Mouse (Mus musculus) limb, embryonic 10.5 days (tissue): ENCODE data around the gene Ccnl1. TPM values are rescaled to one million over a fixed set of nuclear protein-coding genes. Genes with fewer than 3 reads are reported as not detected.

ENCODE experiments used
- DNase-seq: peaks from one replicate; pipeline ENCODE4 v3.0.0-alpha.2; 2017; ENCODE audit warnings: low spot score
- H3K27ac ChIP-seq: fragments of 300-500 bp; sonication (generic); 2 replicates; pipeline ENCODE4 v1.5.1; 2016; ENCODE audit warnings: mild to moderate bottlenecking
- H3K27me3 ChIP-seq: fragments of 300-500 bp; sonication (generic); 2 replicates; pipeline ENCODE4 v1.6.1; 2016; ENCODE audit warnings: low read depth, mild to moderate bottlenecking; ENCODE audit not compliant: poor library complexity, severe bottlenecking
- H3K36me3 ChIP-seq: fragments of 300-500 bp; sonication (generic); 2 replicates; pipeline ENCODE4 v1.6.1; 2016; ENCODE audit warnings: mild to moderate bottlenecking, moderate library complexity
- H3K4me1 ChIP-seq: fragments of 300-500 bp; sonication (generic); 2 replicates; pipeline ENCODE4 v1.6.1; 2016
- H3K4me3 ChIP-seq: fragments of 300-500 bp; sonication (generic); 2 replicates; pipeline ENCODE4 v1.5.1; 2016; ENCODE audit warnings: mild to moderate bottlenecking, moderate library complexity
- H3K9me3 ChIP-seq: fragments of 300-500 bp; sonication (generic); replicated peaks from 2 replicates; pipeline ENCODE4 v1.6.1; 2016; ENCODE audit warnings: mild to moderate bottlenecking
- WGBS: fragments of 180-500 bp; shearing (Covaris S2); methylation state at CpG from one replicate; pipeline ENCODE4 v1.1.7; 2016; 5-methylcytosine and 5-hydroxymethylcytosine counted together
- polyA plus RNA-seq: library from polyadenylated mRNA; unstranded; fragments of >200 nt; fragmentation: Nextera tagmentation; extraction: Ambion mirVana; gene quantifications from 2 replicates; pipeline ENCODE4 v1.2.1, GENCODE M21; 2016

Gene Ccnl1
- polyA plus RNA-seq, 1 experiment from 2014 or later: 115 TPM

DNA sequence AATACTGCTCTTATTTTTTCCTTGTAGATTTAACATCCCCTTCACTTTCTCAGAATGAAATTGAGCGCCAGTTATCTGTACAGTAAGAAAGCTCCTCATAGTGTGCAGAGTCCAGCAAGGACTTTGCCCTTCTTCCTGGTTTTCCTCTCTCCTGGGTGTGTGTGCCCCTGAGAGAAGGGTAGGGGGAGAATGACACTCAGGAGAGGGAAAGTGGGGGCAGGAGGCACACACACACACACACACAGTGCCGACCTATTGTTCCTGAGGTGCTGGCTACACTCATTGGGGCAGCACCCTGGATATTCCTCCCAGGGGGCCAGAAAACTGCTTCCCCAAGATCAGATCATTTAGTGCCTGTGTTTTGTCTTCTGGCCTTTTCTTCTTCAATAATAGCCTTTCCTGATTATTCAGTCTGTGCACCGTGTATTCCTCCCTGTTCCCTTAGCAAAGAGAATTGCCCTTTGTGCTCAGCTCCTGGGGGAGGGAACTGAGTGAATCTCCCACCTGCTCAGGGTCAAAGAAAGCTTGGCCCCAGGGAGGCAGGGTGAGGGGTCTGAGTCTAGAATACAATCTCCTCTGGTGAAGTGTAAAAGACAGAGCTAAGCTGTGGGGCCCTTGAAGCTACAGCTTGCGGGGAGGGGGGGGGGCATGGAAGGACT, 29.3 kb downstream of the Ccnl1 start:
- H3K4me1 ChIP-seq: peaks cover 23% of the 10 kb centered on the region
- H3K27ac ChIP-seq: peak overlapping the region; percentile 87
- peak overlapping the region; percentile 45 for H3K4me3 ChIP-seq
- H3K36me3 ChIP-seq: no peaks in the 10 kb centered on the region
- WGBS: 50% methylated on average over 4 of the region's 4 CpGs
- no peaks in the 10 kb centered on the region for H3K9me3 ChIP-seq
- no peak for DNase-seq
- H3K27me3 ChIP-seq: no peaks in the 10 kb centered on the region

DNA sequence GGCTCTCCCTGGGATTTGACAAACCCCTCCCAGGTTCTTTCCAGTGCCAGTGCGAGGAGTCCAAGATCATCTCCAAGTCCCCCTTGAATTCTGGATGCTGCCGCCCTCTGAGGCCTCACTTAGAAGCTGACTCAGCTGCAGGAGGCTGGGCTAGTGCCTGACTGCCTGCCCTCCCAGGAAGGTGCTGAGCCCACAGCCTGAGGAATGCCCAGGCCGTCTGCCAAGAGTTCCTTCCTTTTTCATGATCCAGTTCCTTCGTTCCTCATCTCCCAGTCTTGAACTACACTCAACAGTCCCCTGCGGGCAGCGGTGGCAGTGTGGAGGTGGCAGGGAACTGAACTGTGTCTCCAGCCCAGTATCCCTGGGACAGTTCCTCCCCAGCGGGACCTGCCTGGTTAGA, 30.4 kb downstream of the Ccnl1 start:
- Histone ChIP-seq H3K27me3 (no peaks in the 10 kb centered on the region), H3K4me1 (peaks cover 23% of the 10 kb centered on the region), H3K36me3 (no peaks in the 10 kb centered on the region), H3K9me3 (no peaks in the 10 kb centered on the region), H3K4me3 (no peak overlapping the region), H3K27ac (peak overlapping the region; percentile 30; the same call in 1 of the 2 replicates)
- DNase-seq: no peak
- WGBS: 77% methylated on average over 7 of the region's 7 CpGs

DNA sequence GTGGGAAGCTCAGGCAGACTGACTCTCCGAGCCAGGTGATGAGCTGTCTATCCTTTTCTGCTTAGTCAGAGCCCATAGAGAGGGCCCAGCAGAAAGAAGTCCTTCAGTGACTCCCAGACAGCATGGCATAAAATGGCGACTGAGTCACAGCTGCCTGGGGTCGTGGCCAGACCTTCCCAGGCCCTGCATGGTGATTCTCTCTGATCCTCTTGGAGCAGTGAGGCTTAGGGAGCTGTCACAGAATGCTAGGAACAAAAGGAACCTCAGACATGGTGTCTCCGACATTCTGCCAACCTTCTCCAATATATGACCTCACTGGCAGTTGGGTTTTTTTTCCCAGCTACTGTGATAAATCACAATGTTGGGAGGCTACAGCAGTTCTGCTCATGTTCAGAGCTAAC, 30.9 kb downstream of the Ccnl1 start:
- Histone ChIP-seq H3K4me1 (peaks cover 23% of the 10 kb centered on the region), H3K9me3 (no peaks in the 10 kb centered on the region), H3K27me3 (no peaks in the 10 kb centered on the region), H3K36me3 (no peaks in the 10 kb centered on the region), H3K4me3 (no peak overlapping the region), H3K27ac (0 out of 2 replicates have a peak overlapping the region, but pooled peaks have one; percentile 30)
- 63% methylated on average over 4 of the region's 4 CpGs for WGBS
- no peak for DNase-seq

DNA sequence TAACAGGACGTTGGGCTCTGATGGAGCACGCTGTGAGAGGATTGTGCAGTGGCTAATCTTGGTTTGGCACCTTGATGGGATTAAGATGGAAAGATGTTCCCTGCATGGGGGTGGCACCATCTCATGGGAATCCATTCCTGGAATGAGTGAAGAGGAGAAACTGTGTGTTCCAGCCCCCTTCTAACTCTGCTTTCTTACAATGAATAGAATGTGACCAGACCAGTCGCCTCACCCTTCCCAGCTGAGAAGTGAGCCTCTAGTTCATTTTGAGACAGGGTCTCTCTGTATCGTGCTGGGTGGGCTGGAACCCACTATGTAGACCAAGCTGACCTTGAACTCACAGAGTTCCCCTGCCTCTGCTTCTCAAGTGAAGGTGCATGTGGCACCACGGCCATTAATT, 31.6 kb downstream of the Ccnl1 start:
- H3K27me3 ChIP-seq: no peaks in the 10 kb centered on the region
- H3K36me3 ChIP-seq: no peaks in the 10 kb centered on the region
- H3K9me3 ChIP-seq: no peaks in the 10 kb centered on the region
- no peak overlapping the region for H3K27ac ChIP-seq
- H3K4me3 ChIP-seq: no peak overlapping the region
- no peak for DNase-seq
- peaks cover 23% of the 10 kb centered on the region for H3K4me1 ChIP-seq
- 94% methylated on average over 5 of the region's 5 CpGs for WGBS

DNA sequence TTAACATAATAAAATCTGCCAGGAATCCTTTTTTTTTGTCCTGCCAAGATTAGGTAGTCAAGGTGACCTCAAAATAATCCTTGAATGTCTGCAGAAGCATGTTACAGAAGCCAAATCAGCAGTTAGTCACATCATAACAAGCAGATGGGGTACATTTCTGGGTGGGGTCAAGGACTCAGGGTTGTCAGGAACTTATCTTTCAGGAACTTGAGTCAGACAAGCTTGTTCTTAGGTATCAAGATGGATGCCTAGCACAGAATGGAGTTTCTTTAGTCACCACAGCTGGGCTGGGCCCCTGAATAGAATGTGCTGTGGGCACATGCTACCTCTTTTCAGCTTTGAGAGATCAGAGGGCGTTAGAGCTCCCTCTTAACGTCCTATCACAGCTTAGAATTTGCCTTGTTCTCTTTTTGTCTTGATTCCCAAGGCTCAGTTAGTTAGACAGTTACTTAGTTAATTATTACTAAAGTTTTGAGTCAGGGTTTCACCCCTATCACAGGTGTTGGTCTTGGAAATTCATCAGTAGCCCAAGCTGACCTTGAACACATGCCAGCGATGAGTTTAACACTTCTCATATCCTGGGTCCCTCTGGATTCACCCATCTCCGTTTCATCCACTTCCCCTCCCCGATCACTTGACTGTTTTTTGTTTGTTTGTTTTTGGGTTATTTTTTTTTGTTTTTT, 32.9 kb downstream of the Ccnl1 start:
- DNase-seq: no peak
- Histone ChIP-seq H3K9me3 (no peaks in the 10 kb centered on the region), H3K36me3 (no peaks in the 10 kb centered on the region), H3K27me3 (no peaks in the 10 kb centered on the region), H3K4me3 (no peak overlapping the region), H3K27ac (no peak overlapping the region), H3K4me1 (peaks cover 23% of the 10 kb centered on the region)
- WGBS: 87% methylated on average over 5 of the region's 5 CpGs

DNA sequence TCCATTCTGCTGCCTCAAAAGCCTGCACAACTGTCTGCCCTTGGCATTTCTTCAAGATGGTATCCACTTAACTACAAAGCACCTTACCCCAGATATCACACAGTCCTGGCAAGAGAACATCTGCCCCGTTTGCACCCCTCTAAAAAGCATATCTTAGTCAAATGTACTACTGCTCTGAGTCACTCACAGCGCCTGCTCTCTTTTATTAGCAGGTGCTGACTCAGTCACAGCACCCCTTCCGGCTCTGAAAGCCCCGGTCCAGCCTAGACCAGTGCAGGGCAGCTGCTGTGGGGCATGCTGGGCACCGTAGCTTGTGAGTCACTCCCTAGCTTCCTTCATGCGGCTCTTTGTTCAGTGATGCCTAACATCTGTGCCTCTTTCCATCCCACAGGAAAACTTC, 35.6 kb downstream of the Ccnl1 start:
- peaks cover 2% of the 10 kb centered on the region; the same call in 1 of the 2 replicates for H3K4me1 ChIP-seq
- H3K36me3 ChIP-seq: no peaks in the 10 kb centered on the region
- no peak overlapping the region for H3K27ac ChIP-seq
- no peak for DNase-seq
- WGBS: 85% methylated on average over 6 of the region's 6 CpGs
- no peak overlapping the region for H3K4me3 ChIP-seq
- H3K9me3 ChIP-seq: no peaks in the 10 kb centered on the region
- no peaks in the 10 kb centered on the region for H3K27me3 ChIP-seq

DNA sequence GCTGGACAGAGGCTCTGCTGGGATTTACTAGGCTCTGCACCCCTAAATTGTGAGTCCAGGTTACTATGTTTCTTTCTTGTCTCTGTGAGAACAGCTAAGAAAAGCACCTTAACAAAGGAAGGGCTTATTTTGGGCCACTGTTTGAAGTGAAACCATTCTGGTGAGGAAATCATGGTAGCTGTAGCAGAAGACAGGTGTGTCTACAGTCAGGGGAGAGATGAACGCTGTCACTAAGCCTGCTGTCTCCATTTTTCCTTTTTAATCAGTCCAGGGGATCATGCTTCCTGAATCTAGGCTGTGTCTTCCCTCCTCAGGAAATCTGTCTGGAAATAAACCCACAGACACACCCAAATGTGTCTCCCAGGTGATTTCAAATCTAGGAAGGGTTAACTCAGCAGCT, 36.4 kb downstream of the Ccnl1 start:
- DNase-seq: no peak
- 95% methylated on average over 1 of the region's 1 CpGs for WGBS
- no peaks in the 10 kb centered on the region for H3K9me3 ChIP-seq
- H3K4me1 ChIP-seq: no peaks in the 10 kb centered on the region
- no peak overlapping the region for H3K4me3 ChIP-seq
- no peak overlapping the region for H3K27ac ChIP-seq
- no peaks in the 10 kb centered on the region for H3K36me3 ChIP-seq
- H3K27me3 ChIP-seq: no peaks in the 10 kb centered on the region

DNA sequence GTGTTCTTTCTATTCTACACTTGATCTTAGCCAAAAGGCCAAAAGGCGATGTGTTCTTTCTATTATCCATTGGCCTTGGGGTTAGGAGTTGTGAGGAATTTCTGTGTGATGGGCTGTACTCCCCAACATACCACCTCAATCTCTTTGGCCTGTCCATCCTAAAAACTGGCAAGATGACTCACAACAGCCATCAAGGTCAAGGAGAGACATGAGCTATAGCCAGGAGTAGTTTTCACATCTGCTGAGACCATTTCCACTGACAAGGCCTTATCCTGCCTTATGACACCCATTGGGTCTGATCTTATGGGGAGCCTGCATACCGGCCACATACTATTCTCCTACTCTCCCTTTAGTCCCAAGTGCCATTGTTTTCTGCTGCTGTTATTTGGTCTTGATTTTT, 39.0 kb downstream of the Ccnl1 start:
- H3K4me3 ChIP-seq: no peak overlapping the region
- DNase-seq: no peak
- H3K36me3 ChIP-seq: no peaks in the 10 kb centered on the region
- no peak overlapping the region for H3K27ac ChIP-seq
- no peaks in the 10 kb centered on the region for H3K27me3 ChIP-seq
- H3K9me3 ChIP-seq: no peaks in the 10 kb centered on the region
- 93% methylated on average over 2 of the region's 2 CpGs for WGBS
- no peaks in the 10 kb centered on the region for H3K4me1 ChIP-seq

DNA sequence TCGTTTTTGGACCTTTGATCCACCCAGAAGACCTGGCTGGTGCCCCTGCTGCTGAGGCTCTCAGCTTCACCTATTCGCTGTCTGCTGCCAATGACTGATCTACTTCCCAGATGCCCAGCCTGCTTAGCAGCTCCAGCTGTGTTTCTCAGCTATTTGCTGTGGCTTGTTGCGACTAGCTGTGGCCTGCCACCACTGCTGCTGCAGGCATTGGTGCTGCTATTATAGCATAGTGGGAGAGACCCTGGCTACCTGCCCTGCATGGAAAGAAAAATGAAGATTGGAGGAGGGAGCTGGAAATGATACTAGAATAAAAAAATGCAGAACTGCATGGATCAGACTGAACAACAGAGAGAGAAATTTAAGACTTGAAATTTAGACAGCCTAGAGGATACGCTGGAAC, 45.1 kb downstream of the Ccnl1 start:
- 49% methylated on average over 4 of the region's 4 CpGs for WGBS
- Histone ChIP-seq H3K27me3 (no peaks in the 10 kb centered on the region), H3K36me3 (no peaks in the 10 kb centered on the region), H3K27ac (no peak overlapping the region), H3K4me1 (no peaks in the 10 kb centered on the region), H3K9me3 (no peaks in the 10 kb centered on the region), H3K4me3 (no peak overlapping the region)
- no peak for DNase-seq

DNA sequence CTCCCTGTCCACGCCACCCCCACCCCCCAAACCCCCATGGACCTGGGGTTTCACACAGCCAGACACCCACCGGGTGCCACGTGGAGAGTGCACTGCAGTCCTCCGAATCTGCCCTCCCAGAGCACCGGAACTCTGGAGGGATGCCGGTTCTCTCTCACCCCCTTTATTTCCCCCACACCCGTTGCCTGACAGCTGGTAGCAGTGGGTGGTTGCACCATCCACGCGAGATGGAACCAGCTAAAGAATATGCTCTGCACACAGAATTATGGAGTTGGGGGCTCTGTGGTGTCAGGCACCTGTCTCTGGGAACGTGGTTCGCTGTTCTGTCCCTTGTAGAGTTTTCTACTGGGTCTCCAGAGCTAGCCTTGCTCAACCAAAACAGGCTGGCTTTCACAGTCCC, 45.8 kb downstream of the Ccnl1 start:
- Histone ChIP-seq H3K36me3 (no peaks in the 10 kb centered on the region), H3K9me3 (no peaks in the 10 kb centered on the region), H3K27ac (no peak overlapping the region), H3K4me3 (no peak overlapping the region), H3K27me3 (no peaks in the 10 kb centered on the region), H3K4me1 (no peaks in the 10 kb centered on the region)
- WGBS: 83% methylated on average over 11 of the region's 11 CpGs
- DNase-seq: no peak

DNA sequence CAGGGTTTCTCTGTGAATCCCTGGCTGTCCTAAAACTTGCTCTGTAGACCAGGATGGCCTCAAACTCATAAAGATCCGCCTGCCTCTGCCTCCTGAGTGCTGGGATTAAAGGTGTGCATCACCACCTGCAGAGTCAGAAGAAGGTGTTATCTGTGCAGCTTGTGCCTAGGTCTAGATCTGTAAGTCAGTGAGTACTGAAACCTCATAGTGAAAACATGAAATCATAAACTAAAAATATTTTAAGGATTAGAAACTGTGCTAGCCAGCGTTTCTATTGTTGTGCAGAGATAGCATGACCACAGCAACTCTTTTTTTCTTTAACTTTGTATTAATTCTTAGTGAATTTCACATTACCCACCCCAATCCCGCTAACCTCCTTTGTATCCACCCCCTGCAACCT, 46.8 kb downstream of the Ccnl1 start:
- Histone ChIP-seq H3K4me1 (no peaks in the 10 kb centered on the region), H3K9me3 (no peaks in the 10 kb centered on the region), H3K36me3 (no peaks in the 10 kb centered on the region), H3K4me3 (no peak overlapping the region), H3K27me3 (no peaks in the 10 kb centered on the region), H3K27ac (no peak overlapping the region)
- no peak for DNase-seq
- 93% methylated on average over 3 of the region's 3 CpGs for WGBS

DNA sequence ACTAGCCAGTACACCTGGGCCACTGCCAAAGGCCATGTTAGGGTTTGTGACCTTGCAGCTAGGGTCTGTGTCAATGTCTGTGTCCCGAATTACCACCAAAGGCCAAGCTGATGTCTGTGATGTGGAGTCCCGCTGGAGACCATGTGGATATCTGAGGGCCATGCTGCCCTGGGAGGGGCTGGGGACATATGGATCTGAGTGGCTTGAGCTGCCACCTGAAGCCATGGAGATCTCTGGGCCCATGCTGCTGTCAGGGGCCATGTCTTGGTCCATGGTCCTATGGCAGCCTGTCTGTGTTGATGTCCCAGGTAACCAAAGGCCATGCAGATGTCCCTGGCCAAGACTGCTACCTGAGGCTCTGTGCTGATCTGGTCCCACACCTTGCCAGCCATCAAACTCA, 48.6 kb downstream of the Ccnl1 start:
- WGBS: 93% methylated on average over 2 of the region's 2 CpGs
- Histone ChIP-seq H3K27me3 (no peaks in the 10 kb centered on the region), H3K27ac (no peak overlapping the region), H3K4me1 (peaks cover 14% of the 10 kb centered on the region), H3K9me3 (no peaks in the 10 kb centered on the region), H3K4me3 (no peak overlapping the region), H3K36me3 (no peaks in the 10 kb centered on the region)
- no peak for DNase-seq

DNA sequence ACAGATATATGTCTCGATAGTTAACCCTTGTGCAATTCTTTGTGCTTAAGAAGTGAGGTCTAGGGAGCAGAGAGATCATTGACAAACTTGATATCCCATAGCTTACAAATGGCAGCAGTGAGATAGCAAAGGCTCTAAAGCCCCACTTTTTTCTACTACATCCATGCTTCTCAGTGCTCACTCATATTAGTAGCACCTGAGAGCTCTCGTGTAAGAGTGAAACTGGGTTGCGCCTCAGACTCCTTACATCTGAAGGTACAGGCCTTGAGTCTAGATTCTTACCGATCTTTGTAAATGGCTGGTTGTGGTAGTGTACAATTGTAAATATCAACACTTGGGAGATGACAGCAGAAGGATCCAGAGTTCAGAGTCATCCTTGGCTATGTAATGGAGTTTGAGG, 50.5 kb downstream of the Ccnl1 start:
- Histone ChIP-seq H3K36me3 (no peaks in the 10 kb centered on the region), H3K27me3 (no peaks in the 10 kb centered on the region), H3K27ac (no peak overlapping the region), H3K4me3 (no peak overlapping the region), H3K4me1 (peaks cover 17% of the 10 kb centered on the region), H3K9me3 (no peaks in the 10 kb centered on the region)
- no peak for DNase-seq
- 94% methylated on average over 4 of the region's 4 CpGs for WGBS
